Mouse (Mus musculus) testis, adult 2 months (tissue): ENCODE results near the gene Thada.

Source experiments
- CTCF ChIP-seq: fragments of 200-500 bp; IDR thresholded peaks from 2 replicates; pipeline ENCODE4 v1.5.1; 2012; ENCODE audit warnings: low read depth, mild to moderate bottlenecking, inconsistent platforms, low read length, moderate library complexity; ENCODE audit not compliant: control insufficient read depth, insufficient read depth, insufficient replicate concordance
- POLR2A ChIP-seq: fragments of 200-500 bp; IDR thresholded peaks from 2 replicates; pipeline ENCODE4 v1.6.1; 2012; ENCODE audit warnings: low read depth, mild to moderate bottlenecking, inconsistent platforms, low read length, moderate library complexity; ENCODE audit not compliant: control insufficient read depth

GRCm38 (mm10) chr17:84335996-84336395 lies 130.0 kb downstream of the Thada start:
- TF ChIP-seq POLR2A = no peak
- no peak for TF ChIP-seq CTCF
